Mouse (Mus musculus) midbrain, embryonic 16.5 days (tissue): ENCODE data around the gene Kcnj6. TPM values are rescaled to one million over a fixed set of nuclear protein-coding genes. Genes with fewer than 3 reads are reported as not detected.

Experiments used
- ATAC-seq: fragments of 200-750 bp; cut with Nextera tagmentation; 2 replicates; pipeline ENCODE4 v1.8.0; 2017; ENCODE audit warnings: moderate TSS enrichment
- H3K27ac ChIP-seq: fragments of 300-500 bp; sonication (generic); 2 replicates; pipeline ENCODE4 v1.5.1; 2014; ENCODE audit warnings: mild to moderate bottlenecking, low read length, mixed read lengths
- H3K27me3 ChIP-seq: fragments of 300-500 bp; sonication (generic); 2 replicates; pipeline ENCODE4 v1.6.1; 2014; ENCODE audit warnings: low read depth, low read length, mixed read lengths; ENCODE audit not compliant: control insufficient read depth, insufficient read depth
- H3K36me3 ChIP-seq: fragments of 300-500 bp; sonication (generic); 2 replicates; pipeline ENCODE4 v1.6.1; 2014; ENCODE audit warnings: mild to moderate bottlenecking, low read length, moderate library complexity, mixed read lengths; ENCODE audit not compliant: control insufficient read depth, insufficient read depth
- H3K4me1 ChIP-seq: fragments of 300-500 bp; sonication (generic); 2 replicates; pipeline ENCODE4 v1.6.1; 2014; ENCODE audit warnings: mild to moderate bottlenecking, low read length, mixed read lengths; ENCODE audit not compliant: control insufficient read depth, insufficient read depth
- H3K4me2 ChIP-seq: fragments of 300-500 bp; sonication (generic); 2 replicates; pipeline ENCODE4 v1.6.1; 2014; ENCODE audit warnings: mild to moderate bottlenecking, low read length, mixed read lengths
- H3K4me3 ChIP-seq: fragments of 300-500 bp; sonication (generic); 2 replicates; pipeline ENCODE4 v1.5.1; 2014; ENCODE audit warnings: low read depth, mild to moderate bottlenecking, low read length, moderate library complexity, mixed read lengths
- H3K9ac ChIP-seq: fragments of 300-500 bp; sonication (generic); 2 replicates; pipeline ENCODE4 v1.6.1; 2014; ENCODE audit warnings: low read depth, low read length, mixed read lengths
- H3K9me3 ChIP-seq: fragments of 300-500 bp; sonication (generic); replicated peaks from 2 replicates; pipeline ENCODE4 v1.6.1; 2014; ENCODE audit warnings: mild to moderate bottlenecking, low read length, mixed read lengths; ENCODE audit not compliant: control insufficient read depth, poor library complexity, severe bottlenecking
- WGBS: fragments of 180-500 bp; shearing (Covaris S2); extraction: QIAGEN DNeasy Blood & Tissue Kit; methylation state at CpG from one replicate; pipeline ENCODE4 v1.1.7; 2014; 5-methylcytosine and 5-hydroxymethylcytosine counted together
- polyA plus RNA-seq: library from polyadenylated mRNA; unstranded; fragments of >200 nt; fragmentation: Nextera tagmentation; extraction: Ambion mirVana; gene quantifications from 2 replicates; pipeline ENCODE4 v1.2.1, GENCODE M21; 2015

The Kcnj6 gene
- polyA plus RNA-seq, 1 experiment from 2014 or later = 6.5 TPM

GRCm38 (mm10) chr16:94850393-94850792, 147.1 kb downstream of the Kcnj6 start:
- H3K4me2 ChIP-seq = peak overlapping the region; percentile 1; the same call in 1 of the 2 replicates
- no peak overlapping the region for H3K9ac ChIP-seq
- H3K9me3 ChIP-seq = no peaks in the 10 kb centered on the region
- 37% methylated on average over 14 of the region's 14 CpGs for WGBS
- no peak overlapping the region for H3K4me3 ChIP-seq
- no peak overlapping the region for H3K27ac ChIP-seq
- no peaks in the 10 kb centered on the region for H3K27me3 ChIP-seq
- ATAC-seq = 0 out of 2 replicates have a peak, but pooled peaks have one; percentile 50
- no peaks in the 10 kb centered on the region for H3K36me3 ChIP-seq
- H3K4me1 ChIP-seq = 0 out of 2 replicates have a peak, but pooled peaks cover 2% of the 10 kb centered on the region

GRCm38 (mm10) chr16:94845996-94846395, 151.5 kb downstream of the Kcnj6 start:
- Histone ChIP-seq H3K27ac (no peak overlapping the region), H3K4me2 (no peak overlapping the region), H3K36me3 (no peaks in the 10 kb centered on the region), H3K4me3 (no peak overlapping the region), H3K9me3 (no peaks in the 10 kb centered on the region), H3K4me1 (0 out of 2 replicates have a peak, but pooled peaks cover 2% of the 10 kb centered on the region), H3K9ac (no peak overlapping the region), H3K27me3 (no peaks in the 10 kb centered on the region)
- no peak for ATAC-seq
- 94% methylated on average over 5 of the region's 5 CpGs for WGBS

- no peak for ATAC-seq
- Histone ChIP-seq H3K27me3 (no peaks in the 10 kb centered on the region), H3K36me3 (no peaks in the 10 kb centered on the region), H3K4me2 (no peak overlapping the region), H3K9me3 (no peaks in the 10 kb centered on the region), H3K4me3 (no peak overlapping the region), H3K4me1 (no peaks in the 10 kb centered on the region), H3K27ac (no peak overlapping the region), H3K9ac (no peak overlapping the region)
- WGBS = 55% methylated on average over 4 of the region's 4 CpGs
These were observed 152.7 kb downstream of the Kcnj6 start for GRCm38 (mm10) chr16:94844769-94845168.

- Histone ChIP-seq H3K4me2 (no peak overlapping the region), H3K27ac (no peak overlapping the region), H3K4me1 (no peaks in the 10 kb centered on the region), H3K9ac (no peak overlapping the region), H3K27me3 (no peaks in the 10 kb centered on the region), H3K9me3 (no peaks in the 10 kb centered on the region), H3K4me3 (no peak overlapping the region), H3K36me3 (no peaks in the 10 kb centered on the region)
- WGBS = 51% methylated on average over 6 of the region's 6 CpGs
- no peak for ATAC-seq
These were observed 158.1 kb downstream of the Kcnj6 start for GRCm38 (mm10) chr16:94839398-94839797.

- Histone ChIP-seq H3K27me3 (no peaks in the 10 kb centered on the region), H3K9me3 (no peaks in the 10 kb centered on the region), H3K4me1 (no peaks in the 10 kb centered on the region), H3K9ac (no peak overlapping the region), H3K36me3 (no peaks in the 10 kb centered on the region), H3K27ac (no peak overlapping the region), H3K4me3 (no peak overlapping the region), H3K4me2 (no peak overlapping the region)
- WGBS = 79% methylated on average over 9 of the region's 9 CpGs
- ATAC-seq = no peak
These were observed 159.6 kb downstream of the Kcnj6 start for GRCm38 (mm10) chr16:94837881-94838280.

- 89% methylated on average over 9 of the region's 9 CpGs for WGBS
- no peak overlapping the region for H3K9ac ChIP-seq
- no peaks in the 10 kb centered on the region for H3K9me3 ChIP-seq
These were observed 163.0 kb downstream of the Kcnj6 start for GRCm38 (mm10) chr16:94834502-94834901.

GRCm38 (mm10) chr16:94828166-94828565, 169.3 kb downstream of the Kcnj6 start:
- whole genome bisulfite sequencing = 86% methylated on average over 18 of the region's 18 CpGs
- Histone ChIP-seq H3K9ac (no peak overlapping the region), H3K36me3 (no peaks in the 10 kb centered on the region), H3K4me2 (no peak overlapping the region), H3K27me3 (no peaks in the 10 kb centered on the region), H3K9me3 (no peaks in the 10 kb centered on the region), H3K4me3 (no peak overlapping the region), H3K27ac (no peak overlapping the region), H3K4me1 (no peaks in the 10 kb centered on the region)
- no peak for ATAC-seq

More at GRCm38 (mm10) chr16:94834502-94834901, 163.0 kb downstream of the Kcnj6 start:
- H3K4me1 ChIP-seq = no peaks in the 10 kb centered on the region
- no peaks in the 10 kb centered on the region for H3K27me3 ChIP-seq
- no peak for ATAC-seq
- no peaks in the 10 kb centered on the region for H3K36me3 ChIP-seq
- no peak overlapping the region for H3K27ac ChIP-seq
- no peak overlapping the region for H3K4me3 ChIP-seq
- H3K4me2 ChIP-seq = no peak overlapping the region

GRCm38 (mm10) chr16:94827092-94827585, 170.4 kb downstream of the Kcnj6 start:
- no peaks in the 10 kb centered on the region for H3K36me3 ChIP-seq
- H3K9me3 ChIP-seq = no peaks in the 10 kb centered on the region
- ATAC-seq = no peak
- no peaks in the 10 kb centered on the region for H3K4me1 ChIP-seq
- H3K27me3 ChIP-seq = no peaks in the 10 kb centered on the region
- no peak overlapping the region for H3K9ac ChIP-seq
- H3K4me2 ChIP-seq = no peak overlapping the region
- no peak overlapping the region for H3K4me3 ChIP-seq
- 67% methylated on average over 8 of the region's 8 CpGs for WGBS
- H3K27ac ChIP-seq = no peak overlapping the region

GRCm38 (mm10) chr16:94825274-94825673, 172.2 kb downstream of the Kcnj6 start:
- Histone ChIP-seq H3K27ac (no peak overlapping the region), H3K27me3 (no peaks in the 10 kb centered on the region), H3K36me3 (no peaks in the 10 kb centered on the region), H3K4me2 (no peak overlapping the region), H3K9me3 (no peaks in the 10 kb centered on the region), H3K9ac (no peak overlapping the region), H3K4me1 (no peaks in the 10 kb centered on the region), H3K4me3 (no peak overlapping the region)
- ATAC-seq = no peak
- WGBS = 81% methylated on average over 6 of the region's 6 CpGs
